Mouse (Mus musculus) megakaryocyte, embryonic 14.5 days (primary cell): ENCODE data around the gene Gm20671. TPM values are rescaled to one million over a fixed set of nuclear protein-coding genes. Genes with fewer than 3 reads are reported as not detected.
"Not testable (repeated sequence)": the region's sequence is repeated elsewhere in the genome, so short reads cannot be mapped to it uniquely, and the experiment has no call there.

Source experiments
- H3K27me3 ChIP-seq: replicated peaks from 2 replicates; pipeline ENCODE3; 2012; ENCODE audit warnings: inconsistent platforms
- H3K36me3 ChIP-seq: replicated peaks from 2 replicates; pipeline ENCODE3; 2012; ENCODE audit warnings: low read length, inconsistent platforms, mixed read lengths
- H3K4me1 ChIP-seq: 2 replicates; pipeline ENCODE4 v1.6.1; 2012; ENCODE audit warnings: inconsistent platforms
- H3K4me3 ChIP-seq: replicated peaks from 2 replicates; pipeline ENCODE3; 2012; ENCODE audit warnings: moderate library complexity, mild to moderate bottlenecking, inconsistent platforms
- H3K9me3 ChIP-seq: 2 replicates; pipeline ENCODE4 v1.6.1; 2012; ENCODE audit warnings: inconsistent platforms
- FLI1 ChIP-seq: IDR thresholded peaks from 2 replicates; pipeline ENCODE4 v1.6.1; 2012; ENCODE audit warnings: low read length, inconsistent platforms, mixed read lengths
- GATA1 ChIP-seq: IDR thresholded peaks from 3 replicates; pipeline ENCODE4 v1.6.1; 2012; ENCODE audit warnings: mixed read lengths, low read length, inconsistent platforms, borderline replicate concordance
- polyA plus RNA-seq: library from polyadenylated mRNA; stranded (reverse); fragments of >175 nt; gene quantifications from 2 replicates; pipeline ENCODE4 v1.2.3, GENCODE M21; 2012; ENCODE audit warnings: low replicate concordance; ENCODE audit not compliant: insufficient read depth

Gene Gm20671
- polyA plus RNA-seq, 1 experiment = 1.2 TPM

DNA sequence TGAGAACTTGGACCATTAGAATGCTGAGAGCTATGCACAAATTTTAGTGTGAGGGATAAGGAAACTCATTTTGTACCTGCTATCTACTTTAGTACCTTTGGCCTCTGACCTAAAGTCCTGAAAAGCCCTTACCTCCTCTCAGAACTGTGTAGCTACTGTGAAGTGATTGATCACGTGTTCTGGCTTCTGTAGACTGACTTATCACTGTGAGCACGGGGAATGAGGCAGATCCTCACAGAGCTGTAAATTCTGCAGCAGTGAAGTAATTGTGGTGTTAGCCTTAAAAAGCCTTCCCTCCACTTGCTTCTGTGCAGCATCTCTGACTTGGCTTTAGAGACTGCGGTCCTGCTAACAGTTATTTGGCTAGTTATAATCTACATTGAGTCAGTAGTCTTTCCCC, 66.1 kb downstream of the Gm20671 start:
- Histone ChIP-seq H3K36me3 (peaks cover 24% of the 10 kb centered on the region), H3K4me3 (no peak overlapping the region), H3K27me3 (no peaks in the 10 kb centered on the region), H3K4me1 (peaks cover 15% of the 10 kb centered on the region; the same call in 1 of the 2 replicates), H3K9me3 (no peaks in the 10 kb centered on the region)
- TF ChIP-seq GATA1 (no peak), FLI1 (no peak)

DNA sequence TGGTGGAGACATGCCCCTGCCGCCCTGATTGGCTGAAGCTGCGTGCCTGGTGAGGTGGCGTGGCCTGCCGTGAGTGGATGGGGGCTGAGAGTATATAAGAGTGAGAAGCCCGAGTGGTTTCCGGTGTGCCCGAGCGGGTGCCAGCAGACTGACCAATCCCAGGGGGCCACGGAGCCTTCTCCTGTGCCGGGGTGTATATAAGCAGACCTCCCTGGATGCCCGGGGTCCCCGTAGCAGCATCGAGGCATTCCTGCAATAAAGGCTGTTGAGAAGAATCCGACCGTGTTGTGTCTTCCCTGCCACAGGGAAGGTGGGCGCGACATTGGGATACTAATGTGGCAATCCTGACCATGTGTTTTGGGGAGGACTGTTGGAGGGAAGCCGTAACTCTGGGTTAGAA, 66.6 kb downstream of the Gm20671 start:
- not testable (repeated sequence) for H3K4me3 ChIP-seq, H3K9me3 ChIP-seq, H3K27me3 ChIP-seq
- Histone ChIP-seq H3K36me3 (peaks cover 24% of the 10 kb centered on the region), H3K4me1 (peaks cover 16% of the 10 kb centered on the region)

DNA sequence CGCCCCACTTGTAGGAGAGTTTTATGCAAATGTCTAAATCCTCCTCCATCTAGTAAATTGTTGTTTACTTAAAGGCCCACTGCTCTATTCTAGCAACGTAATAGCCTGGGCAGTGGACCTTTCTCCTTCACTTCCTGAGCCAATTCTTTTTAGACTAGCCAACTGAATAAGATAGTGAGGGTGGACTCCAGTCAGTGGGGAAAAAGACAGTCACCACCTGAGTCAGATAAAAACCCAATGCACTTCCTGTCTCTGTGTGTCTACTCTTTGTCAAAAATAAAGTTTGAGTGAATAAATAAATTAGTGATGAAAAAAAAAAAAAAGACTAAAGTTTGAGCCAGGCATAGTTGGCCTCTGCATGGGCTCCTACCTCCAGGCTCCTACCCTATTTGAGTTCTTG, 67.2 kb downstream of the Gm20671 start:
- Histone ChIP-seq H3K36me3 (peaks cover 20% of the 10 kb centered on the region), H3K9me3 (no peaks in the 10 kb centered on the region), H3K4me1 (peaks cover 19% of the 10 kb centered on the region), H3K4me3 (no peak overlapping the region), H3K27me3 (no peaks in the 10 kb centered on the region)
- TF ChIP-seq FLI1 (no peak), GATA1 (no peak)

DNA sequence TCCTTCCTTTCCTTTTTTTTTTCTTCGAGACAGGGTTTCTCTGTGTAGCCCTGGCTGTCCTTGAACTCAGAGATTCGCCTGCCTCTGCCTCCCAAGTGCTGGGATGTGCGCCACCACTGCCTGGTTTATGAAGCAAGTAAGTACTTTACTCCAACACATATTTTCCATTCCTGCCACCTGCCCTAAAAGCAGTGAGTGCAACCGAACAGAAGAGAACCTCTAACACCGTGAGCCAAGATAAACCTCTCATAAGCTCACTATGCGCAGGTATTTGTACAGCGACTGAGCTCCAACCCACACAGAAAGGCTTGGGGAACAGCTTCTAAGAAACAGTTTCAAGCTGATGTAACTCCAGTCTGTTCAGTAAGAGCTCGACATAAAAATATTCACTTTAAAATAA, 70.8 kb downstream of the Gm20671 start:
- Histone ChIP-seq H3K4me3 (no peak overlapping the region), H3K36me3 (peaks cover 3% of the 10 kb centered on the region), H3K9me3 (0 out of 2 replicates have a peak, but pooled peaks cover 3% of the 10 kb centered on the region), H3K27me3 (no peaks in the 10 kb centered on the region), H3K4me1 (peaks cover 38% of the 10 kb centered on the region)
- TF ChIP-seq FLI1 (no peak), GATA1 (no peak)

DNA sequence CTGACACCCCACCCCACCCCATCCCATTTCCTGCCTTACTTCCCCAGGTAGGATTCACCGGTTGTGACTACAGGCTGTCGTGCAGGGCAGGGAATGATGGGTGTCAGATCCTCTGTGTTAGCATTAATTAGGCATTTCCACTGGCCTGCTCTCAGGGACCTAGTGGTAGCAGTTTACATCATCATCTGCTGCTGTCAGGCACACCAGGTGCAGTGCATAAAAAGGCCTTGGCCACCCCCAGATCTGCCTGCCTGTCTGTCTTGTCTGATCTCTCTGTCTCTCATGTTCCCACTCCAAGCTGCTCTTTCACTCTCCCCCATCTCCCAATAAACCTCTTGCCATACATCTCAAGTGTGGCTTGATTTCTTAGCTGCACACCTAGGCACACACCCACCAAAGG, 75.2 kb downstream of the Gm20671 start:
- peaks cover 8% of the 10 kb centered on the region for H3K36me3 ChIP-seq
- H3K27me3 ChIP-seq = no peaks in the 10 kb centered on the region
- 0 out of 2 replicates have a peak, but pooled peaks cover 3% of the 10 kb centered on the region for H3K9me3 ChIP-seq
- peaks cover 51% of the 10 kb centered on the region for H3K4me1 ChIP-seq
- H3K4me3 ChIP-seq = no peak overlapping the region
- TF ChIP-seq GATA1 = no peak
- no peak for TF ChIP-seq FLI1

DNA sequence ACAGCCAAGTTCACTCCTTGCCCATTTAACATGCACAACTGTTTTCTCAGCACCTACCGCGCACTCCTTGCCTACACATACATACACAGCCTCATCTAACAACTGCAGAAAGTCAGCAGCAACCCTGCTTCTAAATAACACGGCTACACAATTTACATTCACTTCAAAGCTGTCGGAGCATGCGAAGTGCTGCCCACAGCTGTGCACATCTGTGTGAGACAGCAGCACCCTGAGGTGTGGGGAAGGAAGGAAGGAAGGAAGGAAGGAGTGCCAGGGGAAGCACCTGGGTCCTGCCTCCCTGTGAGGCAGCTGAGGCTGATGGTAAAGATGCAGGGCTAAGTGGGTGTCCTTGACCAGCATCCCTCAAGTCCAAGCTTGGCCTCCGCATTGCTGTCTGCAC, 78.0 kb downstream of the Gm20671 start:
- no peak overlapping the region for H3K4me3 ChIP-seq
- peaks cover 73% of the 10 kb centered on the region for H3K4me1 ChIP-seq
- TF ChIP-seq FLI1 (no peak), GATA1 (no peak)
- H3K9me3 ChIP-seq = no peaks in the 10 kb centered on the region
- no peaks in the 10 kb centered on the region for H3K27me3 ChIP-seq
- H3K36me3 ChIP-seq = peaks cover 15% of the 10 kb centered on the region

DNA sequence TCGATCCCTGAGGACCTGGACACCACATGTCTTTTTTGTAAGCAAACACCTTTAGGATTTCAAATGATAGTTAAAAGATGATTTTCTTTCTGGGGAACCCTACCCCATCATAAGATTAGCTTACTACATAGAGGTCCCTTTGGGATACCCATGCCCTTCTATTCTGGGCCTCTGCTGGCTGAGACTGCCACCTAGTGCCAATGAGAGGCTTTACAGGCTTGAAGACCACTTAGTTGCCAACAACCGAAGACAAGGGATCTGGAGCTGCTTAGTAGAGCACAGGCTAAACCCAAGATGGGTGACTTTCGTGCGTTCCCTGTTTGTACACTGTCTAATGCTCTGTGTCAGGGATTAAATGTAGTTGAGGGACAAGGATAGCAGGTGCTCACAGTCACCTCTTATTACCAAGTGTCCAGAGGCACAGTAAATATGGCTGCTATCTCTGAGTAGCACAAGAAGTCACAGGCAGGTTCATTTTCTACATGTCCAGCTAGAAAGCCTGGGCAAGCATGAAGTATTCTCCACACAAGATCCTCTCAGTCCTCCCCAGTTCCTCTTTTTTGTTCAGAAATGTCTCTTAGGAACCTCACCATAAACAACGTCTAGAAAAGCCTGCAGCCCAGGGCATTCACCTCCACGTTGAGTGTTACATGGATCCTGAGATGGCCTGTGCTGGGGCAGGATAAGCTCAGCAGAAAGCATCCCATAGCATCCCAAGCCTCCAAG, 79.1 kb downstream of the Gm20671 start:
- Histone ChIP-seq H3K4me3 (peak overlapping the region; percentile 92), H3K27me3 (no peaks in the 10 kb centered on the region), H3K4me1 (peaks cover 77% of the 10 kb centered on the region), H3K36me3 (peaks cover 27% of the 10 kb centered on the region), H3K9me3 (no peaks in the 10 kb centered on the region)
- TF ChIP-seq FLI1 = no peak
- no peak for TF ChIP-seq GATA1

- Histone ChIP-seq H3K9me3 (no peaks in the 10 kb centered on the region), H3K27me3 (no peaks in the 10 kb centered on the region), H3K4me1 (peaks cover 73% of the 10 kb centered on the region), H3K36me3 (peaks cover 45% of the 10 kb centered on the region), H3K4me3 (peak overlapping the region; percentile 92)
- no peak for TF ChIP-seq FLI1
Observed at GRCm38 (mm10) chr5:32745705-32746655, 80.9 kb downstream of the Gm20671 start.

DNA sequence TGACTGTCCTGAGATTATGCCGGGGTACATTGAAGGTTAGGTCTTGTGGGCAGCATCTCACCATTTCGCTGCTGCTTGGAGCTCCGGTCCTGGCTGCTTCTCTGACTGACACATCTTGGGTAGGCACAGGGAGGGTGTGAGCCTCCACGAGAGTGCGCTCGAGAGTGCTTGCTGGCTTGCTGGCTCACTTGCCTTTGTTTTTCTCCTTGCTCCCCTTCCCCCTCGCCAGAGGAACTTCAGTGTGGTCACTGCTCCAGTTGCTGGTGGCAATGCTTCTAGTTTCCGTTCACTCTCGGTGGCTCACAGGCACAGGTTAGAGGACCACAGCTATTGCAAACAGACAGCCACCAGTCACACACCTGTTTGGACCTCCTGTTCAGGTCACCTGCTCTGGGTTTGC, 84.8 kb downstream of the Gm20671 start:
- peaks cover 54% of the 10 kb centered on the region for H3K4me1 ChIP-seq
- TF ChIP-seq FLI1 (no peak), GATA1 (no peak)
- H3K4me3 ChIP-seq = no peak overlapping the region
- peaks cover 73% of the 10 kb centered on the region for H3K36me3 ChIP-seq
- H3K27me3 ChIP-seq = no peaks in the 10 kb centered on the region
- H3K9me3 ChIP-seq = no peaks in the 10 kb centered on the region

DNA sequence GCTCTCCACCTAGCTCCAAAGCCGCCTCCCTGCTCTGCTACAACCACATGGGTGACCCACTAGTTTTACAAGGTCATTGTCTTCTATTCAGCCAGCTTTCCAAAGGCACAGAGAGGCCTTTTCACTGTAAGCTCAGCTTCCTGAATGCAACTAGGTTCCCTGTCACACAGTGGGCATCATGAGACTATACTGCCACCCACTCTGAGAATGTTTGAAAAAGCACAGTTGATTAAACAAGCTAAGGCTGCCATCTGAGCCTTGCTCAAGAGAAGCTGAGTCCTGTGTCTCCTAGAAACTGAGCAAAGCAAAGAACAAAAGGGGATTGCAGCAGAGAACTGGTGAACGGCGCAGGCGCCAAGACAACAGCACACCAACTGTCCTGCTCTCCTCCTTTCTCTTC, 85.5 kb downstream of the Gm20671 start:
- not testable (repeated sequence) for H3K4me3 ChIP-seq, H3K9me3 ChIP-seq, H3K27me3 ChIP-seq
- Histone ChIP-seq H3K4me1 (peaks cover 47% of the 10 kb centered on the region), H3K36me3 (peaks cover 81% of the 10 kb centered on the region)

- peaks cover 86% of the 10 kb centered on the region for H3K36me3 ChIP-seq
- not testable (repeated sequence) for H3K27me3 ChIP-seq, H3K4me3 ChIP-seq, H3K9me3 ChIP-seq
- H3K4me1 ChIP-seq = peaks cover 41% of the 10 kb centered on the region
Observed at GRCm38 (mm10) chr5:32740850-32741249, 86.1 kb downstream of the Gm20671 start.
